Mouse (Mus musculus): ENCODE measurements around the gene Dhx30. TPM values are rescaled to one million over a fixed set of nuclear protein-coding genes. Genes with fewer than 3 reads are reported as not detected.

Gene Dhx30
- 19.8 and 23.6 TPM in 2 replicates for polyA plus RNA-seq (2012; rRNA removed)

DNA sequence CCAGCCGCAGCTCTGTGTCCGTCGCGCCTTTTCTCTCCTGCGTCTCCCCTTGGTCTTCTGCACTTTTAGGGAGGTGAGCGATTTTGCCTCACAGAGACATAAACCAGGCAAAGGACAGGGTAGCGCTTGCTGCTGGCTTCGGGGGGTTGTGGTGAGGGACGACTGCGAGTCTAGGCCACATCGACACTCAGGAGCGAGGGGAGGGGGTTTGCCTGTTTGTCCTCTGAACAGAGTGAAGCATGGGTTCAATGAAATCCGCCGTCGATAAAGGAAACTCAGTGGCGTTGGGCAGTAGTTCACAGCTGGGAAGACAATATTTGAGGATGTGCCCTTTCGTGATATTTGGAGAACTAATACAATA lies at the start of gene Dhx30:
TSS of gene Dhx30 (minus strand) at position 52 of the 361 bp plus-strand sequence.

DNA sequence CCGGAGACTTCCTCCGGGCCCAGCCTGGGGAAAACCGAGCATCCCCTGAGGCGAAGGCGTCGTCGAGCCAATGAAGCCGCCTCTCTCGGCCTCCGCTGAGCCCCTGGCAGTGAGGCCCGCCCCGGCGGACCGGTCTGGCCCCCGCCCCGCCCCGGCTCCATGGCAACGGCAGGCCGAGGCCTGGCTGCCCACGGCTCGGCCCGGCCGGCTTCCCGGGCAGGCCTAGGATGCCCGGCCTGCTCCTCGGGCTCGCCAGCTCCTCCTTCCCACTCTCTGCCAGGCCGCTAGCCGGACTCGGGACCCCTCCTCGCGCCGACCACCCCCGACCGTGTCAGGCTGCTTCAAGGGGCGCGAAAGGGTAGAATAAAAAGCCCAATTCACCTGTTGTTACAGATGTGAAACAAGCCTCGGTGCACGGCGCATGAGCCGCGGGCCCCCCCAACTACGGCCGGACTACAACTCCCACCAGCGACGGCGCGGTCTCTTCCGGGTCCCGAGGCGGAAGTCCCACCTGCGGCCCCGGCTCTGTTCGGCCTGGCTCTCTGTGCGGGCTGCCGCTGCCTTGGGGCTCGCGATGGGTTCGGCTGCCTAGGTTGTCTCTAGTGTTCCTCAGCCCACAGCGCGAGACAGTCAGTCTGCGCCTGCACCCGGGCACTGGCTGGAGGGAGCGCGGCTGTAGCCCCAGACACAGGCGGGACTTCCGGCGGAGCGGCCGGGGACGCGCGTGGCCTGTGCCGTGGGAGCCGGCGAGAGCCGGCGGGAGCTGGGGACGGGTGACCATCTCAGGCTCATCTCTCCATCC lies 452 bp downstream of the Dhx30 start, which contains the start of gene Smarcc1:
TSS of gene Smarcc1 (plus strand) at position 732 of the 802 bp plus-strand sequence.

Other genes with a start within 250 kb of the Dhx30 start
- 6.4 and 7.5 TPM in 2 replicates for gene Cdc25a, start 242.3 kb downstream of the Dhx30 start, polyA plus RNA-seq (2012; rRNA removed)
- gene Map4, start 186.4 kb downstream of the Dhx30 start, polyA plus RNA-seq (2012; rRNA removed) = 14.1 and 17.6 TPM in 2 replicates
- 7.1 and 8.4 TPM in 2 replicates for gene Smarcc1, start 122 bp downstream of the Dhx30 start, polyA plus RNA-seq (2012; rRNA removed)
- 0.14 and 0.15 TPM in 2 replicates for gene Cspg5, start 126.0 kb upstream of the Dhx30 start, polyA plus RNA-seq (2012; rRNA removed)
- gene Elp6, start 187.3 kb upstream of the Dhx30 start, polyA plus RNA-seq (2012; rRNA removed) = 5.1 and 5.9 TPM in 2 replicates
- 23.9 and 26.3 TPM in 2 replicates for gene Scap, start 215.5 kb upstream of the Dhx30 start, polyA plus RNA-seq (2012; rRNA removed)